Mouse (Mus musculus) brown adipose tissue, adult 24 weeks (tissue): ENCODE data around the gene Hivep3. TPM values are rescaled to one million over a fixed set of nuclear protein-coding genes. Genes with fewer than 3 reads are reported as not detected.

Source experiments
- H3K27ac ChIP-seq: fragments of 200-500 bp; replicated peaks from 2 replicates; pipeline ENCODE4 v1.5.1; 2012; ENCODE audit warnings: low read depth, mild to moderate bottlenecking, low read length
- H3K4me1 ChIP-seq: fragments of 200-500 bp; 2 replicates; pipeline ENCODE4 v1.6.1; 2012; ENCODE audit warnings: low read length, mixed read lengths; ENCODE audit not compliant: control insufficient read depth, insufficient read depth, insufficient read length
- H3K4me3 ChIP-seq: fragments of 200-500 bp; 2 replicates; pipeline ENCODE4 v1.5.1; 2012; ENCODE audit warnings: low read depth, mild to moderate bottlenecking, low read length, moderate library complexity; ENCODE audit not compliant: insufficient read depth
- polyA plus RNA-seq: library from polyadenylated mRNA; stranded (reverse); fragments of >200 nt; gene quantifications from 2 replicates; pipeline ENCODE4 v1.2.4, GENCODE M21; 2012; ENCODE audit not compliant: missing spikeins, insufficient read depth, insufficient read length

Hivep3 gene
- polyA plus RNA-seq, 1 experiment, result 6.1 TPM

- Histone ChIP-seq H3K4me3 (no peak overlapping the region), H3K27ac (no peak overlapping the region), H3K4me1 (peaks cover 4% of the 10 kb centered on the region; the same call in 1 of the 2 replicates)
These were observed 232.8 kb downstream of the Hivep3 start for GRCm38 (mm10) chr4:119966105-119967072.

- Histone ChIP-seq H3K4me1 (peaks cover 4% of the 10 kb centered on the region; the same call in 1 of the 2 replicates), H3K4me3 (no peak overlapping the region), H3K27ac (no peak overlapping the region)
These were observed 233.6 kb downstream of the Hivep3 start for GRCm38 (mm10) chr4:119967073-119967608.

- Histone ChIP-seq H3K27ac (no peak overlapping the region), H3K4me1 (peaks cover 4% of the 10 kb centered on the region; the same call in 1 of the 2 replicates), H3K4me3 (no peak overlapping the region)
These were observed 234.1 kb downstream of the Hivep3 start for GRCm38 (mm10) chr4:119967636-119968035.

- no peak overlapping the region for H3K27ac ChIP-seq
- H3K4me3 ChIP-seq, result no peak overlapping the region
- H3K4me1 ChIP-seq, result peaks cover 4% of the 10 kb centered on the region; the same call in 1 of the 2 replicates
These were observed 234.5 kb downstream of the Hivep3 start for GRCm38 (mm10) chr4:119968071-119968470.

GRCm38 (mm10) chr4:119968887-119969286, 235.3 kb downstream of the Hivep3 start:
- Histone ChIP-seq H3K27ac (no peak overlapping the region), H3K4me1 (peaks cover 4% of the 10 kb centered on the region; the same call in 1 of the 2 replicates), H3K4me3 (no peak overlapping the region)

GRCm38 (mm10) chr4:119970166-119970565, 236.6 kb downstream of the Hivep3 start:
- H3K4me1 ChIP-seq, result no peaks in the 10 kb centered on the region; the same call in 1 of the 2 replicates
- H3K27ac ChIP-seq, result no peak overlapping the region
- no peak overlapping the region for H3K4me3 ChIP-seq

GRCm38 (mm10) chr4:119972375-119972774, 238.8 kb downstream of the Hivep3 start:
- no peak overlapping the region for H3K27ac ChIP-seq
- H3K4me1 ChIP-seq, result no peaks in the 10 kb centered on the region; the same call in 1 of the 2 replicates
- H3K4me3 ChIP-seq, result no peak overlapping the region

GRCm38 (mm10) chr4:119973729-119974605, 240.4 kb downstream of the Hivep3 start:
- Histone ChIP-seq H3K4me3 (no peak overlapping the region), H3K27ac (no peak overlapping the region), H3K4me1 (no peaks in the 10 kb centered on the region)

GRCm38 (mm10) chr4:119975242-119975641, 241.7 kb downstream of the Hivep3 start:
- Histone ChIP-seq H3K27ac (no peak overlapping the region), H3K4me1 (no peaks in the 10 kb centered on the region), H3K4me3 (no peak overlapping the region)

GRCm38 (mm10) chr4:119975822-119976221, 242.2 kb downstream of the Hivep3 start:
- H3K27ac ChIP-seq, result no peak overlapping the region
- no peaks in the 10 kb centered on the region for H3K4me1 ChIP-seq
- no peak overlapping the region for H3K4me3 ChIP-seq

GRCm38 (mm10) chr4:119976428-119977168, 243.0 kb downstream of the Hivep3 start:
- no peak overlapping the region for H3K4me3 ChIP-seq
- no peaks in the 10 kb centered on the region for H3K4me1 ChIP-seq
- no peak overlapping the region for H3K27ac ChIP-seq

GRCm38 (mm10) chr4:119977817-119978491, 244.4 kb downstream of the Hivep3 start:
- Histone ChIP-seq H3K4me1 (no peaks in the 10 kb centered on the region), H3K27ac (no peak overlapping the region), H3K4me3 (no peak overlapping the region)

GRCm38 (mm10) chr4:119979238-119979829, 245.8 kb downstream of the Hivep3 start:
- H3K4me1 ChIP-seq, result no peaks in the 10 kb centered on the region
- no peak overlapping the region for H3K27ac ChIP-seq
- H3K4me3 ChIP-seq, result no peak overlapping the region
